Mouse (Mus musculus) cortical plate, adult 2 months (tissue): ENCODE results near the gene Auts2. TPM values are rescaled to one million over a fixed set of nuclear protein-coding genes. Genes with fewer than 3 reads are reported as not detected.

Experiments
- H3K27ac ChIP-seq: fragments of 200-500 bp; 2 replicates; pipeline ENCODE4 v1.5.1; 2012; ENCODE audit warnings: low read length, control low read depth, inconsistent platforms; ENCODE audit not compliant: insufficient read depth
- H3K4me1 ChIP-seq: fragments of 200-500 bp; 2 replicates; pipeline ENCODE4 v1.6.1; 2011; ENCODE audit warnings: low read length; ENCODE audit not compliant: control insufficient read depth, insufficient read depth
- H3K4me3 ChIP-seq: fragments of 200-500 bp; 2 replicates; pipeline ENCODE4 v1.5.1; 2011; ENCODE audit warnings: mild to moderate bottlenecking, low read length, control low read depth; ENCODE audit not compliant: insufficient read depth
- CTCF ChIP-seq: fragments of 200-500 bp; IDR thresholded peaks from 2 replicates; pipeline ENCODE4 v1.5.1; 2011; ENCODE audit warnings: mild to moderate bottlenecking, control low read depth, low read length; ENCODE audit not compliant: insufficient read depth; ENCODE audit errors: extremely low read depth
- POLR2A ChIP-seq: fragments of 200-500 bp; IDR thresholded peaks from 2 replicates; pipeline ENCODE4 v1.6.1; 2011; ENCODE audit warnings: mild to moderate bottlenecking, low read length, control low read depth; ENCODE audit not compliant: insufficient read depth; ENCODE audit errors: extremely low read depth
- polyA plus RNA-seq: library from polyadenylated mRNA; depleted of rRNA; stranded (reverse); fragments of >200 nt; gene quantifications from 2 replicates; pipeline ENCODE4 v1.2.3, GENCODE M21; 2012

Gene Auts2
- polyA plus RNA-seq, 1 experiment, result 29.7 TPM

DNA sequence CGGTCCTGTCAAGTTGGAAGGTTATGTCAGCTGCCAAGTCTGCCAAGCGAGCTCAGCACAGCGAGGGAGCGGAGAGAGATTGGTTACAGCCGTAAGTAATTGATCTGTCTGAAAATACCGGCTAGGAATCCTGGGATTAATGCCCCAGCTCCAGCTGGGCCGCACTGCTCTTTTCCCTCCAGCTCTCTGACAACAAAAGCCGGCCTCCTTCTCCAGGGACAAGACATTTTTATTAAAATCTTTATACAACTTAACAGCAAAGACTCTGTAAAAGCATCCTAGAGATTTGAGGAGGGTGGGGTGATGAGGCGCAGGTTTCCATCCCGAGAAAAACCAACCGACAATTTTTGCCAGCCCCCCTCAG, 468.8 kb downstream of the Auts2 start:
- Histone ChIP-seq H3K4me3 (peak overlapping the region; percentile 29; the same call in 1 of the 2 replicates), H3K27ac (peak overlapping the region; percentile 15; the same call in 1 of the 2 replicates), H3K4me1 (peaks cover 6% of the 10 kb centered on the region)
- TF ChIP-seq CTCF, result no peak
- TF ChIP-seq POLR2A, result no peak

DNA sequence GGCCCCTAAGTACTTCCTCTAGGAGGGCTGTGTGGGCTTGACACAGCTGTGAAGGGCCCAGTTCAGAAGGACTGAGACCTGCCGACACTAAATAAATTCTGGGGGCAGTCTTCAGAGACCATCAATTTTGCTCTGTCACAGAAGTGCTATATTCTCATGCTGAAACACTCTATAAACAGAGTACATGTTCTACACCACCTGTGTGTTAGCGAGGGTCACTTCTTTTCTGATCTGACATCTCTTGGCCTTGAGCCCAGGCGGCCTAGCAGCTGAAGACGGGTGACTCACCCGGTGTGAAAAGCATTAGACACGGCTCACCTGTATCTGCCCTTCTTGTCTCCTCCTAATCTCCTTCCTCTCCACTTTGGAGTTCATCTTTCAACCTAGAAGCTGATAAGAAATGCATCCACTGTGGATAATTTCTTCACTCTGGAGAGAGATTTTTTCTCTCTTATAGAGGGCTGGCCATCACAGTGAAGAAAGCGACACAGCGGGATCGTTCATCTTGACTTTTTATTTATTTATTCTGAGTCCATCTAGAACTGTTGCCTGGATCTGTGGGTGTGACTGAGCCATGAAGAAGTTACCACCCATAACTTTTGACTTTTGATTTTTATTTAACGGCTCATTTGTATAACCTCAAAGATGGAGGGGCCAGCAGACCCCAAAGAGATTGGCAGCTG, 469.3 kb downstream of the Auts2 start:
- Histone ChIP-seq H3K4me1 (peaks cover 6% of the 10 kb centered on the region), H3K27ac (peak overlapping the region; percentile 15; the same call in 1 of the 2 replicates), H3K4me3 (no peak overlapping the region)
- TF ChIP-seq CTCF (no peak), POLR2A (no peak)

GRCm38 (mm10) chr5:132072356-132072755, 470.8 kb downstream of the Auts2 start:
- H3K4me3 ChIP-seq, result no peak overlapping the region
- TF ChIP-seq CTCF (no peak), POLR2A (no peak)
- H3K4me1 ChIP-seq, result peaks cover 6% of the 10 kb centered on the region
- H3K27ac ChIP-seq, result no peak overlapping the region

GRCm38 (mm10) chr5:132067750-132068739, 475.1 kb downstream of the Auts2 start:
- Histone ChIP-seq H3K4me3 (no peak overlapping the region), H3K27ac (no peak overlapping the region), H3K4me1 (peaks cover 2% of the 10 kb centered on the region; the same call in 1 of the 2 replicates)
- TF ChIP-seq POLR2A (no peak), CTCF (no peak)

DNA sequence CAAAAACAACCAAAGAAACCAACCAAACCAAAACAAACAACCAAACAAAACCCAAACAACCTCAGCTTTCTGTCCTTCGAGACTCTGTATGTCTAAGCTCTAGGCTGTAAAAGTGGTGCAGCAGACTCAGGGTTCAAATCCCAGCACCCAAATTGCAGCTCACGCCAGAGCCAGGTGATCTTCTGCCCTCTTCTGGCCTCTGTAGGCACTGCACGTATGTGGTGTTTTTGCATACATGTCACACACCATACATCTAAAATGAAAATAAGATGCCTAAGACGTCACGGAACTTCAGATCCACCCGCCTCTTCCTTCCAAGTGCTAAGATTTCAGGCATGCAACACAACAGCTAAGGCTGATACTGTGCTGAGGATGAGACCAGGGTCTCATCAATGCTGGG, 483.0 kb downstream of the Auts2 start:
- H3K4me1 ChIP-seq, result no peaks in the 10 kb centered on the region
- H3K27ac ChIP-seq, result no peak overlapping the region
- H3K4me3 ChIP-seq, result no peak overlapping the region
- TF ChIP-seq CTCF (peak; percentile 20; the same call in 1 of the 2 replicates), POLR2A (no peak)

GRCm38 (mm10) chr5:132052637-132053036, 490.5 kb downstream of the Auts2 start:
- no peak for TF ChIP-seq CTCF
- H3K27ac ChIP-seq, result no peak overlapping the region
- H3K4me1 ChIP-seq, result no peaks in the 10 kb centered on the region
- no peak overlapping the region for H3K4me3 ChIP-seq

GRCm38 (mm10) chr5:132039584-132039983, 503.6 kb downstream of the Auts2 start:
- TF ChIP-seq CTCF, result no peak
- no peak overlapping the region for H3K27ac ChIP-seq
- H3K4me1 ChIP-seq, result no peaks in the 10 kb centered on the region
- H3K4me3 ChIP-seq, result no peak overlapping the region

GRCm38 (mm10) chr5:132033491-132034350, 509.4 kb downstream of the Auts2 start:
- no peak for TF ChIP-seq POLR2A
- no peak for TF ChIP-seq CTCF
- no peak overlapping the region for H3K27ac ChIP-seq

DNA sequence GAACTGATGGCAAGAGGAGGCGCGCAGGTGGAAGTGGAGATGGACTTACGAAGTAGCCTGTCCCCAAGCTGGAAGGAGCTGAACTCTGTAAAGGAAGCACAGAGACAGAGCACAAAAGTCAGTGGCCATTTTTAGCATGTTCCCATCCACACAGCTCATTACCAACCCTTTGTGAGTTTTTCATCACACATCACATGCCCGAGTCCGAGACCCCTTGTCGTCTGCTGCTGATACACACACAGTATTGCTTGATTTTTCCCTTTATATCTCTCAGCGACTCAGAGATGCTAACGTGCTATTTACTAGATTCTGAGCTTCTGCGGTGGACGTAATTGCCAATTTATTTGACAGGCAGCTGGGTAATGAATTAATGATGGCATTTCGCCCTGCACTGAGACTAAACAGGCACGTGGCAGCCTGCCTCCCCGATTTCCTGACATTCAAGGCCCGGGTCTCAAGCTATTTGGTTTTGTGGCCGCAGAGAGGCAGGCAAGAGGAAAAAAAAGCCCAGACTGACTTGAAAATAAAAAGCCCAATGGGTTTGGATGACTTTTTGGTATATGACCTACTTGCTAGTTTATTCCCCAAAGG, 512.1 kb downstream of the Auts2 start:
- no peak overlapping the region for H3K4me3 ChIP-seq
- no peak for TF ChIP-seq POLR2A
- no peak for TF ChIP-seq CTCF
- H3K27ac ChIP-seq, result no peak overlapping the region
- H3K4me1 ChIP-seq, result peaks cover 1% of the 10 kb centered on the region; the same call in 1 of the 2 replicates

More at GRCm38 (mm10) chr5:132033491-132034350, 509.4 kb downstream of the Auts2 start:
- no peaks in the 10 kb centered on the region for H3K4me1 ChIP-seq
- no peak overlapping the region for H3K4me3 ChIP-seq
